Mouse (Mus musculus): ENCODE measurements at regions not wholly inside any gene's neighbourhood (a gene's known extent, or its start where the extent isn't known, plus 50 kb on each side); places are given as distances from the start of the nearest gene placed in this dataset.

DNA sequence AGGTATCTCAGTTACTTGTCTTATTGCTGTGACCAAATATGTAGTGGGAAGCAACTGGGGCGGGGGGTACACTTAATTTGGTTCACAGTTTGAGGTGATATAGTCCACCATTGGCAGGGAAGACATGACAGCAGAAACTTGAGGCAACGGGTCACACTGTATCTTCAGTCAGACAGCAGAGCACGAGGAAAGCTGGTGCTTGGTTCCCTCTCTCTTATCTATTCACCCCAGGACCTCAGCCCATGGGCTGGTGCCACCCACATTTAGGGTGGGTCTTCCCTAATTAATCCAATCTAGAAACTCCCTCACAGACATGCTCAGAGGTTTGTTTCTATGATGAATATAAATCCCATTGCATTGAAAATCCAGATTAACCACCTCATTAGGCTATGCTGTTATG lies 56.5 kb downstream of the Otud1 start:
- no peak for DNase-seq (ENCODE audit: low spot score in 2 of 2)

DNA sequence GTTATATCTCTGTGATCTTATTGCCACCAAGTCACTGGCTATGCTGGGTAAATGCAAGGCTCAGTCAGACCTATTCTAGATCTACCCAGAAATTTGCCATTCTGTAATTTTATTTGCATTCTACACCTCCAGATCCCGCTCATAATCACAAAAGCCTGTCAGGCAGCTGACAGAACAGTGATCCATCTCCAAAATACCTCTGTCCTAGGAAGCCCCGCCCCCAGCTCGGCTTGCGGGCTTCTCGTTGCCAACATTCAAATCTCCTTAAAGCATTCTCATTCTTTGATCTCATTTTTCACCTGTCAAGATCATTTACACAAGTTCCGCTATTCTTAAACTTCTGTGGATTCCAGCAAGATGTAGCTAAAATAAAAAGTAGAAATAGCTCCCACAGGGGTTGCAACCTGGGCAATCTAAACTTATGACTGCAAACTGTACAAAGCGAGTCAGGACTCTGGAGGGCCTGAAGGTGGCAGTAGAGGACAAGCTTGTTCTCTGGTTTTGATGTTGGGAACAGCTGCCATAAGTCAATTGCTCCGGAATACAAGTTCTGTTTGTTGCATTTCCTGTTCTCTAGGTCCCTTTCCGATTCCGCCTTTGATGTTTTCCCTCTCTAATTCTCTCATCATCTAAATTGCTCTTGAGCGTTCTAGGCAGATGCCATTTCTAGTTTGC lies 58.1 kb downstream of the Otud1 start:
- DNase-seq (ENCODE audit: low spot score in 2 of 2): peak; percentile 40 to 69

DNA sequence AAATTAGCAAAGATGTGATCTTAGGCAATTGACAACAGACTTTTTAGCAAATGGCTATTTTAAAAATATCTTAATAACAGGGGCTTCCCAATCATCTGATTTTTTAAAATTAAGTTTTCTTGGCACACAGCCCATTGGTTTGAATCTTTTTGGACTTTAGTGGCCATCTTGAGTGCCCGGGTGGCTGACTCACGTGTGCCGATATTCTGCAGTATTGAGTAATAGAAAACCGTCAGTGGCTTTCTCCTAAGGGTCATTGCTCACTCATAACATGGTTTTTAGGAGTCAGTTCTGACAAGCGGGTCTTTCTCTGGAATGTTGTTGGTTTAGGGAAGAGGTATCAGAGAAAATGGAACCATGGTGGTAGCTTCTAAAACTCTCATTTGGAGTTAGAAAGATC lies 58.8 kb downstream of the Otud1 start:
- DNase-seq (ENCODE audit: low spot score in 2 of 2): no peak

DNA sequence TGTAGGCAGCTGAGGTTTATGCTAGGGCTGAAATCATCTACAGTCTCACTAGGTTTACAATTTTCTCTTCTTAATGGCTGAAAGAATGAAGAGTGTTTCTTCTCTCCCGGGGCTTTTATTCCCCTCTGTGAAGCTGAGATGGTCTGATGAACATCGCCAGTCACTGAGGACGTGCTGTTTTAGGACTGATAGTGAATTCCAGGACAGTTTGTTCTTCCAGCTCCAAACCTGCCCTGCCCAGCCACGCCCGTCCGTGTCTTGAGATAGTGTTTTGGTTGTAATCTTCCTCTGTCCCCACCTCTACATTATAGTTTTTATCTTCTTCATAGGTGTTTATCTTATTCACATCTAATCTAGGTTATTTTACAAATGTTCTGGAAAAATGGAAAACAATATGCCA lies 68.5 kb downstream of the Otud1 start:
- DNase-seq (ENCODE audit: low spot score in 2 of 2): no peak

DNA sequence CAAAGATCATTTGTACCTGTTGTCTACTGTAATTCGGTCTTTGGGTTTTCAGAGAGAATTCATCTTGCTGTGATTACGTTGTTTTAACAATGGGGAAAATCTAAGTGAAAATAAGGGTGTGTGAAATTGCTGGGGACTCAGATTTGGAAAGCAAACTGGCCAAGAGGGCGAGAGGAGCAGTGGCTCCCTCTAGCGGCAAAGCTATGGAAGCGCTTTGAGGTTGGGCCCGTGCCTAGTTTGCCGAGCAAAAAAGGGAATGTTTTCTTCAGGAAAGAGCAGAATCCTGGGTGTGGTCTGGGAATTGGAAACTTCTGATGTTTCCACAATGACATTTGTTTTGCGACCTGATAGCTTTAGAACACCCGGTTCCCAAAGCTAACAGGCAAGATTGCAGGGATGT lies 69.4 kb downstream of the Otud1 start:
- DNase-seq (ENCODE audit: low spot score in 2 of 2): peak; percentile 18 to 73

DNA sequence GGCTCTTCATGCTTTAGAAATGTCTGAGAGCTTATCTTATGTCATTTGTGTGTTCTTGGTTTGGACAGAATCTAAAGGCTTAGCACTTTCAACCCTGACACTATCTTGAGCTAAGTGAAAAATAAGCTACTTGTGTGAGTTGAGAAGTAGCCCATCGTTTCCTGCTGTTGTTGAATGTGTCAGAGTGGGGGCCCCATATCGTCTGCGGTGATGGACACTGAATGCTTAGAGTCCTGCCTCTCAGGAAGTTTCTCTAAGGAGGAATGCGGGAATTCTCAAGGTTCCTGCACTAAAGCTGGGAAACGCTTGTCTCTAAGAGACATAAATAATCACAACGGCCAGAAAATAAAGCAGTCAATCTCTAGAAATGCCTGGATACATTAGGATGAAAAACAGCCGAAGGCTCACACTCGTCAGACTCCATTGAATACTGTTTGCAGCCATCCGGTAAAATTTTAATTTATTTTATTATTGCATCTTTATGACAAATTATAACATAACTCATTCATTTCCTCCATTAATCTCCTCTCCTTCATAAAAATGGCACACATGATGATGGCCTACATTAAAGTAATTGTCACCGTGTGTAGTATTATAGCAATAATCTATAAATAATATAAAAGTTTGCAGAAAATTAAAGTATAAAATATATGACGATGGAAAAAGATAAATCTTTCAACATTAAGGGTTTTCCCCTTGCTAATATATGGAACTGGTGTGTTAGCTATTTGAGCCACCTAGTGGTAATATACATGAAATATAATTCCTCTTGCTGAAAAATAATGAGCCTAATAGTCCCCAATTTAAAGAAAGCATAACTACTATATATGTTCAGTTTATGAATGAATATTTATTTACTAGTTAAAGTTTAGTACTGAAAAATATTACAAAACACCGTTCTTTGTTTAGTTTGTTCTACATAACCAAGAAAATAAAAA lies 75.6 kb downstream of the Otud1 start:
- no peak for DNase-seq (ENCODE audit: low spot score in 2 of 2)

DNA sequence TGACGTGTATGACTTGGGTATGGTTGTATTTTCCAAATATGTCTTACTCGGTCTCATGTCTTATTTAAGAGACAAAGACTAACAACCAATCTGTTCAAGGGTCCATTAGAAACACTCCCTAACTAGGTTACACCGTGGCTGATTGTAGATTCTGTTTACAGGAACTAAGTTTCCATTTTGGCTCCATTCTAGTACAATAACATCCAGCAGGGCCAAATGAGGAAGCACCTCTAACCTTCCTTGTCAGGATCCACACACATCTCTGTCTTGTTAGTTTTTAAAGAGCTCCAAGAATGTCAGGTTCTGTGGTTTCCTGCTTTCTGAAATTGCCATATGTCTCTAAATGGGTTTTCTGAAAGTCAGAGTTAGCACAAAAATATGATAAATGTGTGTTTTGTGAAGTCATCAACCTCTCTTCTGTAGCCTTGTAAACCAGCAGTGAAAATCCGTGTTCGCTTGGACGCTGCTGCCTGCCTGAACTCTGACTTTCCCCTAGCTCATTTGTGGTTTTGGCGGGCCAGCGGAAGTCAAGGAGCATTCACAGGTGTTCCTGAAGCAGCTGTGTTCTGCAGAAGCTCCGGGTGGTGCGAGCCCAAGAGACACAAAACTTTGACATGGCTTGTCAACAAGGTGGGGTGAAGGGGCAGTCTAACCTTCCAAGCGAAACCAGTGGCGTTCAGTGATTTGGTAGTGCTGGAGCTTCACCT lies 76.8 kb downstream of the Otud1 start:
- DNase-seq (ENCODE audit: low spot score in 2 of 2): peak; percentile 15 to 62

DNA sequence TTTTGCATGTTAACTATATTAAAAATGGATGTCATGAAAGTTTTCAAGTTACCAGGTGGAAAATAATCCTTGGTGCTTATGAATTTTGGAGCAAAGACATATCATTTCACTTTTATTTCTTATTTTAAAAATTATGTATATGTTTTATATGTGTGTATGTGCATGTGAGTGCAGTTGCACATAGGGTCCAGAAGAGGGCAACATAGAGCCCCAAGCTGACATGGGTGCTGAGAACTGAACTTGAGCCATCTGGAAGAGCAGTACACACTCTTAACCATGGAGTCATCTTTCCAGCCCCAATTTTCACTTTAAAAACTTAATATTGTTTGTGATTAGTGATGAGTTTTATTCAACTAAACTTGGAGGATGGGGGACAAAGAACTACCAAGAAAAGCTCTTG lies 84.0 kb downstream of the Otud1 start:
- no peak for DNase-seq (ENCODE audit: low spot score in 2 of 2)

DNA sequence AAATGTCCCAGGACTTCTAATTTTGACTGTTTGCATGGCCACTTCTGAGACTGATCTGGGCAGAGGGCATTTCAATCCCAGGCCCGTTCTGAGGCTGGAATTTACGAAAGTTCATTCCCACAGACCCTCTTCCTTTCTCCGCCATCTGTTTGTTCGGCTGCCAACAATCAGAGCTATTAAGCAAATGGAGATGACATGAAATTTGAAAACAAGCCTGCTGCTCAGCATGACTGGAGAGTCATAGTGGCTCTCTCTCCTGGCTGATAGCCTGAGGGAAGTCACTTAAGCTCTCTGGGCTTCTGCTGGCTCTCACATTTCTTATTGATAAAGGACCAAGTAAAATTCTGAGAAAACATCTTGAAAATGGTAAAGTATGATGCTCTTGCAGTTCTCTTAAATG lies 85.9 kb downstream of the Otud1 start:
- peak in 1 of 2 experiments; percentile 40 for DNase-seq (ENCODE audit: low spot score in 2 of 2)

DNA sequence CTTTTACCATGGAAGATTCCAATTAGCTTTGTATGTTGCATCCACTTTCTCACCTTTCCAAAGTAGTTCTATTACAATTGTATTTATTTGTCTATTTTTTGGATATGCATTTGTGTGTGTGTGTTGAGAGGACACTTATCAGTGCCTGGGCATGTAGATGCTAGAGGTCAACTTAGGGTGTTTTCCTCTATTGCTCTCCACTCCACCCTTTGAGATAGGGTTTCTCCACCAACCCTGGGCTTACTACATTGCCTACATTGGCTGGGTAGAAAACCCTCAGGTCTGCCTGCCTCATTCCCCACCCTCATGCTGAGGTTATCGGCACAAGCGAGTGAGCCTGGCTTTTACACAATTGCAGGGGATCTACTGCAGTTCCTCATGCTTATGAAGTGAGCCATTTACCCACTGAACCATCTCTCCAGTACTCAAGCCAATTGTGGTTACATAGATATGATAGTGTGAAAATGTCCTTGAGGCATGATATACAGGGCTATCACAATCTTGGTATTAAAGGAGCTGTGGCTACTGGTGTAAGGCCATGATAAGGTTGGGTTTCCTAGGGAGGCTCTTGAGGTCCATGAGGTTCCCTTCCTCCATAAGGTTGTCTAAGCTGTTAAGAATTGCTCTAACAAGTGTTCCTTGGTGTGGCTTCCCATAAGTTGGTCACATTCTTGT lies 87.6 kb downstream of the Otud1 start:
- no peak for DNase-seq (ENCODE audit: low spot score in 2 of 2)

DNA sequence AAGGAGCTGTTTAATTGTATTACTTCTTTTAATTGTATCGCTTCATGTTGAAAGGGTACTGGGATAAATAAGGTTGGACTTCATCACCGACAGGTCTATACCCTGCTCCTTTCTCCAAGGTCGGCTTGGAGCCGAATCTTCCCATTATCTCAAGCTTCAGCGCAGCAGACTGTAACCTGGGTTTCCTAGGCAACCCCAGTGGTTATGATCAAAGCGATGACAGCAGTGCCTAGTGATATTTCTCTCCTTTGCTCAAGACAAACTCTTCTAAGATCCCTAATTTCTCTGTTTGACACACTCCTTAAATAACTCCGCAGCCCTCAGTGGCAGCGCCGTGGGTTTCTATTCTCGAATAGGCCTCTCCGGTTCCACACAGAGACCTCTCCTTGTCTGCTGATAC lies 95.2 kb downstream of the Otud1 start:
- DNase-seq (ENCODE audit: low spot score in 2 of 2): no peak

DNA sequence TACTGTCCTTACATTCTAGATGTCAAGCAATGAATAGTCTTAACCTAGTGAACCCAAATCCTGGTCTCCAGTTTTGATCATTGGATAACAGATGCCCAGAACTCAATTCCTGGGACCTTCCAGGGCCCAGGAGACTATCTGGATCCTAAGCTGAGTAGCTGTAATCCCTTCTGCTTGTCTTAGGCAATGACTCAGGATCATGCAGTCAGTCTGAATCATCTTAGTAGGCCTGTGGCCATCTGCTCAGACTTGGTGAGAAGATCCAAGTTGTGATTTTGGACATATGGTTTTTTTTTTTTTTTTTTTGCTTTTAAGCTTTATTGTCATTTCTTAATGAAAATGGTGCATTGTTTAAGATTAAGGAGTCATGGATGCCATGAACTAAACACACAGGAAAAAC lies 95.9 kb downstream of the Otud1 start:
- DNase-seq (ENCODE audit: low spot score in 2 of 2): no peak

DNA sequence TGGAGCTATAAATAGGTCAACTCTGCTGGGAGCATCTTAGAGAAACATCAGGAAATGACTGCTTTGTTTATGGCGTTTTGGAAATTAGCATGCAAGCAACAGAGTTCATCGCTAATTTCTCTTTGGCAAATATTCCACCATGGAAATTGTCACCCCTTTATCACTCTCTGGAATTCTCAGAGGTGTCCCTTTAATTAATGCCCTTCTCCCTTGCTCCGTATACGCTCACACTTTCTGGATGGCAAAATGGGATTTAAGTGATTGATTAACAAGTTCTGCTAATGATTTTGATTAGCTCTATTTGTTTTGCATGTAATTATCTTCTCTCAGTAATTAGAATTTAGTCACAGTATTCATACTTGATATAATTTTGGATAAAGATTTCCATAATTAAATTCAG lies 100.4 kb downstream of the Otud1 start:
- DNase-seq (ENCODE audit: low spot score in 2 of 2): no peak

DNA sequence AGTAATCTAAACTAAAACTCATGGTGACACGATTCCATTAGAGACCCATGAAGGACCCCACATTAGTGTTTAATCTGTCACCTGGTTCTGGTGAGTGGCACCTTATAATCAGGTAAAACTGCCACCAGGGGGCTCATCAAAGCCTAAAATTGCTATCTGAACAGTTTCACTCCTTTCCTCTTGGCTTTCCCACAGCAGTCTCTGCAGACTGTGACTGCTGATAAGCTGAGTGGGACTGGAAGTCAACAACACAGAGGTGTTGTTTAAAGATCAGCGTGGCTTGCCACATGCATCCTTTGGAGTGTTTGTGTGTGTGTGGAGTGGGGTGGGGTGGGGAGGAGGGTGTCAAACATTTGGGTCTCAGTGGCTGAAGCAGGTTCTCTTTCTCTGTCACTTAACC lies 101.6 kb downstream of the Otud1 start:
- DNase-seq (ENCODE audit: low spot score in 2 of 2): no peak

DNA sequence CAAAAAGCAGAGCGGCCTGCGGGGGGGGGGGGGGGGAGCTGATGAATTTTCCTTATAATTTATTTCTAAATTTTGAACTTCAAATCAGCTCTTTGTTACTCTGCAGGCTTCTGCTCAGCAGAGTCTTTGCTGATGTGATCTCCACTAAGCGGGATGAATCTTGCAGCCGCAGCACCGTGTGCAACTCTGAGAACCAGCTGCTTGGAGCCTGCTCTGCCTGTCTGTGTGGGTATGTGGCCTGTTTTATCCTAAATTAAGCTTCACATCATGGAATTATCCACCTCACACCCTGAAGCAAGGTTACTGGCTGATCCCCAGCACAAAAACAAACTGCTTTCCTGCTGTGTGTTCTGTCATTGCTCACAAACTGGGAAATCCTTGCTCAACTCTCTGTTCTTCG lies 102.0 kb downstream of the Otud1 start:
- DNase-seq (ENCODE audit: low spot score in 2 of 2): no peak

DNA sequence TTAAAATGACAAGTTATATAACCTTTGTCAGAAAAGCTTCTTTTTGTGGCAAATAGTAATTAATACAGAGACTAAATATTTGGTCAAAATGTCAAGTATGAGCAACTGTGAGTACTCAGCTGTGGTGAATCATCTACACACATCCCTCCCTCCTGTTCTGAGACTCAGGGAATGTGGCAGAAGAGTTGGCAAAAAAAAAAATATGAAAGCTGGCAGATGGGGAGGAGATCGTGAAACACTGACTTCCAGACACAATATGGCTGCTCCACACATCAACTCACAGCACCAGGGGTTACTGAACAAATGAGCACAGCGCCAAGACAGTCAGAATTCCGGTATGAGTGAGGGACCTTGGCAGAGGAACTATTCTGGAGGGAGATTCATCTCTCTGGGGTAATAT lies 105.4 kb downstream of the Otud1 start:
- DNase-seq (ENCODE audit: low spot score in 2 of 2): no peak

DNA sequence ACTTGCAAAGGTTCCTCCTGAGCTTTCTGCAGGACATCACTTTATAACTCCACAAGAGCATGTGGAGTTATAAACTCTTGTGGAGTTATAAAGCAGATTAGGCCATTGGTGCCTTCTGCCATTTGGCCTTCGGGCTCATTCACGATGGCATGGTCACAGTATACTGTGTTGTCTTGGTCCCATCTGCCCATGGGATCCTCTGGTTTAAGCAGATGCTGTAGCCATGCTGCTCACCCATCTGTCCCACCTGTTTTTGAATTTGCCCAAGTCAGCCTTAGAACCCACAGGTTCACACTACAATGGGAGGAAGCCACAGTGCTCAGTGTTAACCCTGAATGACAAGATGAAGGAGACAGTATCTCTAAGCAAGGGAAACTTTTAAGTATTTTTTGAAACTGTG lies 124.7 kb upstream of the Etl4 start:
- DNase-seq (ENCODE audit: low spot score in 2 of 2): no peak

DNA sequence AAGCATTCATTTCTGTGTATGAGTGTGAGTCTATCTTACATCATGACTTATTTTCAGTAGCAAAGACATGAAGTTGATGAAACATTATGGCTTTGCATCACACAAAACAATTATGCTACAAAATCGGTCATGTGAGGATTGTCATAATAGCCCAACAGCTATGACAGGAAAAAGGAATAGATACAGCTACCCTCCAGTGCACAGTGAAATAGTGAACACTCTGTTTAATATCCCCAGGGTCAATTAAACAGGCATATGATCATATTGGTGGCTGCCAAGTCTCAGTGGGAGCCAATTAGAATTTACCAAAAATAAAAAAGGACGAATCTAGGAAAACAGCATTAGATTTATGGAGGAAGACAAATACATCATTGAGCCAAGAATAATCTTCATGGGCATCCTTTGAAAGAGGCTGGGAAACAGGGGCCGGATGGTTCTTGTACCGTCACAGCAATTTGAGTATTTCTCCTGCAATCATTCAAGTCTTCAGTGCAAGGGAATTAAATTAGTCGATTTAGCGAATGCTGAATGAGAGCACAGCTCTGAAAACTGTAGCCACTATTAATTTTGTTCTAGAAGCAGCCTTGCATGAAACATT lies 123.8 kb upstream of the Etl4 start:
- no peak for DNase-seq (ENCODE audit: low spot score in 2 of 2)

DNA sequence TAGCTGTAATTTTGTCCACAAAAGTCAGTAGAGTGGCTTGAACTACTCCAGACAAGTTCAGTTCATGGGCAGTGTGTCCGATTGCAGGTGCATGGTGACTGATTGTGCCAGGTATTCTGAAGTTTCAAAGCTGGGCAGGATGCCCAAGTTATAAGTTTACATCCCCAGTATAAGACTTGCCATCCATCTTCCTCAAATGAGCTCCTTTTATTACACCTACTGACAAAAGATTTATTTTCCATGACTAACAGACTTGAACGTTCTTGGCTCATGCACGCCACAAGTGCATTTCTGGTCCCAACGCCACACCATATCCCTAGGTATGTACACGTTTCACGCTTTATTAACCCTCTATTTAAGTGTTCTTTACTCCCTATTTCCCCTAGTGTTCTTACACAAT lies 117.4 kb upstream of the Etl4 start:
- DNase-seq (ENCODE audit: low spot score in 2 of 2): no peak

DNA sequence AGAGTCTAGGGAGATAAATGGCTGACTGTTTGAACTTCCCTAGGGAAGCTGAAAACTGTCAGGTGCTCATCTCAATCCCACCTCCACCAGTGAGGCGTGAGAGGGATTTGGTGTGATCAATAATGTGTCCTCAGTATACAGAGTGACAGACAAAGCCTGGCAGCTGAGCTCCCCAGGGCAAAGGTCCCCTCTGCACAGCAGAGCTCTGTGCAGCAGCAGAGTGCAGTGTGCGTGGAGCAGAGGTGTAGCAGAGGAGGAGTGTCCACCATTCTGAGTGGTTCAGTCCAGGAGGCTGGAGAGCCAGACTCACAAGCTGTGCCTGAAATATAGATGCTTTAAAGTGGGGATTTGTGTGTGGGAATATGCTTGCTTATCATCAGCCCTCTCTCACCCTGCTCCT lies 112.8 kb upstream of the Etl4 start:
- no peak for DNase-seq (ENCODE audit: low spot score in 2 of 2)
